Mouse (Mus musculus) MEL (cell line): ENCODE data around the gene Cldn1.

Source experiments
- CTCF ChIP-seq, 3 experiments: IDR thresholded peaks in 2 of 3; conservative IDR thresholded peaks in 1 of 3; 2 replicates each; pipeline ENCODE4 v1.5.1; 2011 to 2012; ENCODE audit warnings: low read length in 3 of 3, low read depth in 2 of 3, mild to moderate bottlenecking in 2 of 3, improper control_type of control experiment in 1 of 3, inconsistent platforms in 1 of 3, mixed read lengths in 1 of 3, moderate library complexity in 1 of 3; ENCODE audit not compliant: control insufficient read depth in 1 of 3, insufficient read depth in 1 of 3, poor library complexity in 1 of 3, severe bottlenecking in 1 of 3
- MAZ ChIP-seq: IDR thresholded peaks from 2 replicates; pipeline ENCODE4 v1.6.1; 2012; ENCODE audit warnings: low read depth, mild to moderate bottlenecking, inconsistent platforms, low read length, improper control_type of control experiment
- MEF2A ChIP-seq: IDR thresholded peaks from 2 replicates; pipeline ENCODE4 v1.6.1; 2014; ENCODE audit warnings: low read depth, mild to moderate bottlenecking, inconsistent platforms, low read length, improper control_type of control experiment; ENCODE audit not compliant: poor library complexity, insufficient replicate concordance, severe bottlenecking; ENCODE audit errors: extremely low read depth
- MXI1 ChIP-seq: IDR thresholded peaks from 2 replicates; pipeline ENCODE4 v1.6.1; 2011; ENCODE audit warnings: mild to moderate bottlenecking, low read depth, low read length, improper control_type of control experiment
- POLR2A ChIP-seq, 2 experiments: IDR thresholded peaks; 2 replicates each; pipeline ENCODE4 v1.6.1; 2011 to 2012; ENCODE audit warnings: low read length in 2 of 2, mild to moderate bottlenecking in 2 of 2, control low read depth in 1 of 2, improper control_type of control experiment in 1 of 2, low read depth in 1 of 2, moderate library complexity in 1 of 2; ENCODE audit not compliant: control insufficient read depth in 1 of 2, insufficient read depth in 1 of 2, poor library complexity in 1 of 2
- POLR2AphosphoS2 ChIP-seq: IDR thresholded peaks from 2 replicates; pipeline ENCODE4 v1.6.1; 2011; ENCODE audit warnings: low read length, improper control_type of control experiment
- TCF12 ChIP-seq: IDR thresholded peaks from 2 replicates; pipeline ENCODE4 v1.6.1; 2014; ENCODE audit warnings: low read depth, mild to moderate bottlenecking, inconsistent platforms, low read length, improper control_type of control experiment, moderate library complexity

GRCm38 (mm10) chr16:26314815-26315214, 56.8 kb downstream of the Cldn1 start:
- no peak for TF ChIP-seq MEF2A
- TF ChIP-seq CTCF (IDR thresholded peaks at IDR 0.05 in 2 of 3, conservative IDR thresholded peaks at IDR 0.05 in 1 of 3; ENCODE audit: control insufficient read depth in 1 of 3, insufficient read depth in 1 of 3, low read depth in 2 of 3, low read length in 3 of 3, poor library complexity in 1 of 3, severe bottlenecking in 1 of 3): no peak
- TF ChIP-seq POLR2A (IDR thresholded peaks at IDR 0.05; ENCODE audit: control insufficient read depth in 1 of 2, insufficient read depth in 1 of 2, low read depth in 1 of 2, low read length in 2 of 2, poor library complexity in 1 of 2): no peak
- no peak for TF ChIP-seq MXI1
- no peak for TF ChIP-seq TCF12
- no peak for TF ChIP-seq POLR2AphosphoS2
- TF ChIP-seq MAZ: no peak
